Mouse (Mus musculus) adrenal gland, postnatal 10 days (tissue): ENCODE measurements around the gene Ern2. TPM values are rescaled to one million over a fixed set of nuclear protein-coding genes. Genes with fewer than 3 reads are reported as not detected.
A peak's percentile ranks its signal among the peaks of the same experiment; 100 is the strongest.

Source experiments
- DNase-seq: peaks from one replicate; pipeline ENCODE4 v3.0.0; 2021; ENCODE audit warnings: mixed read lengths
- total RNA-seq, 2 experiments: library from RNA; stranded (reverse); gene quantifications; 2 replicates each; pipeline ENCODE4 v1.2.3; 2021

Gene Ern2
- total RNA-seq, 2 experiments from 2014 or later, result 0.09 TPM; not detected in 1

DNA sequence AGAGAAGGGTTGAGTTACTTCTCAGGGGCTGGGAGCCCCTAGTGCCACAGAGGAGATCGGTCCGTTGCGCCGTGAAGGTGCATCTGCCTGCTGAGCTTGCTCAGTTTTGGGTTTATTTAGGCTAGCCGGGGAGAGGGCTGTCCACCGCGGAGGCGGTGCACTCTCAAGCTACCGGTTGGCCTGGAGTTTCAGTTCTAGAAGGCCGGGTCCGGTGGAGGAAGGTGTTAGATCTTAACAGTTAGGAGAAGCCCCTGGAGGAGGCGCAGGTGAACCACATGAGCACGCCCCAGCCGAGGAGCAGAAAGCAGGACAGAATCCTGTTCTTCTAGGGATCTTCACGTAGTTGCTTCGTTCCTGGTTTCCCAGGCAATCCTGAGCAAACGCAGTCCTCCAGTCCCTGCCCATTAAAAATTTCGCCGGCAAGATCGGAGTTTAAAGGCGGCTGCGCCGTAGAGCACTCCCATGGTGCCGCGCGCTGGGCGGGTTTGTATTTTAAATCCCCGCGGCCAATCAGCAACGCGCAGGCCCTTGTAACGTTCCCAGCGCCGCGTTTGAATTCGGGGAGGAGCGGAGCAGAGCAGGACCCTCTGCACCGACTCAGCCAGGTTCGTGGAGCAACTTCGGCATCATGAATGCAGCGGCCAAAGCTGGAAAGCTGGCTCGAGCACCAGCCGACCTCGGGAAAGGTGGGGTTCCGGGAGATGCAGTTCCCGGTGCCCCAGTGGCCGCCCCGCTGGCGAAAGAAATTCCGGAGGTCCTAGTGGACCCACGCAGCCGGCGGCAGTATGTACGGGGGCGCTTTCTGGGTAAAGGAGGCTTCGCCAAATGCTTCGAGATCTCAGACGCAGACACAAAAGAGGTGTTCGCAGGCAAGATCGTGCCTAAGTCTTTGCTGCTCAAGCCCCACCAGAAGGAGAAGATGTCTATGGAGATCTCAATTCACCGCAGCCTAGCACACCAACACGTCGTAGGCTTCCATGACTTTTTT lies 26.8 kb downstream of the Ern2 start, which contains the start of gene Plk1:
Gene Plk1, plus strand, starts transcription at position 525 of the 988 bp plus-strand sequence.
- peak; percentile 89 for DNase-seq

DNA sequence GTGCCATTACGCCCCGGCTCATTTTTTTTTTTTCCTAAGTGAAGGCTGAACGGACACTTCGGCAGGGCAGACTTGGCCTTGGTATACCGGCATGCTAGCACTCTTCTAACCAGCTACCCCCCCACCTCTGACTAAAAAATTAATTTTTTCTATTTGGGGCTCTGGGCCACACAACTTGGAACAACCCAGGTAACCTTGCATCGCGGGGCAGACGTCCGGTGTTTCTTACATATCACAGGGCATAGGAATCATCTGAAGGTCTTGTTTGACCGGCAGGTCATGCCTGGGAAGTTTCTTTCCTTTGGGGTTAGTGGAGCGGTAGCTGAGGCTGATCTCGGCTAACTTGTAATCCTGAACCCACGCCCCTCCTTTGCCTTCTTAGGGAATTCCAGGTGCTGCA lies 27.5 kb downstream of the Ern2 start:
- peak; percentile 8 for DNase-seq

GRCm38 (mm10) chr7:122152473-122152872 lies 33.5 kb downstream of the Ern2 start:
- DNase-seq, result no peak

GRCm38 (mm10) chr7:122140991-122141390 lies 45.0 kb downstream of the Ern2 start:
- DNase-seq, result no peak

DNA sequence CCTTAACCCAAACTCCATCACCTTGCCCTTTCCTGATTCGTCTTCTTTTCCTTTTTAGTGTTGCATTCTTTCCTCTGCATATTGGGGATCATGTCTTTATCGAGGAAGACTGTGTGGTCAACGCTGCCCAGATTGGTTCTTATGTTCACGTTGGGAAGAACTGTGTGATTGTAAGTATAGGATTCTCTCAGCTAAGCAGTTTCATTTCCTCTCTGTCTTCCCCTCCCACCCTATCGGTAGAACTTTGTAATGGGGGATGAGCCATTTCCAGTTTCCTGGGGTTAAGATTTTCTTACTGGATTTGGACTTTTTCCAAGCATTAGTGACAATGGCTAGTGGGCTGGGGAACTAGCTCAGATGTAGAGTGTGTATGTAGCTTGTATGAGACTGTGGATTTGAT lies 47.8 kb downstream of the Ern2 start:
- DNase-seq, result no peak

DNA sequence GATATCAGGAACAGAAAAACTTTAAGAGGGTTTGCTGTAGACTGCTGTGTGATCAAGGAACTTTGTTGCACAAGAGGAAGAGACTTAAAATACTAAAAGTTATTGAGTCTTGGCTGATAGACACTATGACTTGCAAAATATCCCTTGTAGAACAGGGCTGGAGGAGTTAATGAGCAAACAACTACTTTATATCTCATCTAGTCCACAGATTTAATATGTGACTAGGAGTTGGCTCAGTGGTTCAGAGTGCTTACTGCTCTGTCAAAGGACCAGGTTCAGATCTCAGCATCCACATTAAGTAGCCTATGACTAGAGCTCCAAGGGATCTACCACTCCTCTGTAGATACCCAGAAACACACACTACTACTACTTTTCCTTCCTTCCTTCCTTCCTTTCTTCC lies 48.9 kb downstream of the Ern2 start:
- DNase-seq, result no peak

- no peak for DNase-seq
Measured at GRCm38 (mm10) chr7:122135070-122135469, 50.9 kb downstream of the Ern2 start.

DNA sequence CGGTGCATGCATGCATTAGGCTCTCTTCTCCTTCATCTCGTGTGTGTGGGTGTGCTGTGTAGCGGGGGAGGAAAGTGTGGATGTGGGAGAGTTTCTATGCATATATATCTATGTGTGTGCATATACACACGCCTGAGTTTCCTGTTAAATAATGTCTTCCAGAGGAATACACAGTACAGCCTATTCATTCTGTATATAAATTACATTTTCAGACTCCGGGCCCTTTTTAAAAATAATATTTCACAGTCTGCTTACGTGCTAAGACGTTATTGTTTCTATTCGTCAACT lies 52.7 kb downstream of the Ern2 start:
- DNase-seq, result no peak

GRCm38 (mm10) chr7:122132497-122133337 lies 53.3 kb downstream of the Ern2 start, which contains the start of the genes Palb2 and Dctn5:
Palb2 (minus strand) TSS chr7:122132985.
Dctn5 (plus strand) TSS chr7:122133041.
- DNase-seq, result peak; percentile 99

DNA sequence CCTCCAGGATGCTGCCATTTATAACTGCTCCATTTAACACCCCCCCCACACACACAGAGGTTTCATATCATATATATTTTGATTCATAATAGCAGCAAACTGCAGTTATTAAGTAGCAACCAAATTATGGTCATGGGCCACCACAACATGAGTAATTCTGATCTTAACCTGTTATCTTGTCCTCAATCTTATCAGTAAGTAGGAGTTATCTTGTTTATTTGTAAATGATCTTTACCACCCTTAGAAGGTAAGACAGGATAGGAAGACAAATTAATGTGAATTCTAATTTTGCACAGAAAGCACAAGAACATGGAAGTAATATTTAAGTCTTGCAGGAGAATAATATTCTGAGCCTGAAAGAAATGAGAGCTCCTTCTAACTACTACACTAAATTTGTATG lies 54.2 kb downstream of the Ern2 start:
- DNase-seq, result no peak

DNA sequence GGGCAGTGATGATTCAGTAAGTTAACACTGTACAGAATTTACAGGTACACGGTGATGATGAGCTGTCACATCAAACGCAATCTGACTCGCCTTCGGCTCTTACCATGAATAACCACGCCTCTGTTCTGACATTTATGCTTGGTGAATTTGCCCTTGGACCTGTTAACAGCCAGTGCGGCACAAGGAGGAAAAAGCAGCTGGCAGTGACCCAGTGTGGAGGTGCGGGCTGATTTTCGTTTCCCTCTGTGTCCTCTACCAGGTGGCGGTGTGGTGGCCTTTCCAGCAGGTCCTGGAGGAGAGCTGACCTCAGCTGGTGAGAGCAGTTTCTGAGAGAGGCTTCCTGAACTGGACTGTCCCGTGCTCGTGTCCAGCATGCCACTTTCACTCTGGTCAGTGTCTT lies 59.1 kb downstream of the Ern2 start:
- no peak for DNase-seq

DNA sequence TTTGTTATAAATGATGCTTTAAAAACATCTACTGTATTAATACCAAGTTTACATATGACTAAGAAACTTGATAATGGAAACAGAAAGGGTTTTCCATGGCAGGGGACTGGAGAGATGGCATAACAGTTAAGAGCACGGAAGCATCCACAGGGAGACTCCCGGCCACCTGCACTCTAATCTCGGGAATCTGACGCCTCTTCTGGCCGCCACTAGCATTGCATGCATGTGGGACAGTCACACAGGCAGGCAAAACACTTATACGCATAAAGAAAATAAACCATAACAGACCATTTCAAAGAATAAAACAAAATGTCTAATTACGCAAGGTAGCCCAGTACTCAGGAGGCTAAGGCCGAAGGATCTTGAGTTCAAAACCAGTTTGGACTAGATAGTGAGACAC lies 60.4 kb downstream of the Ern2 start:
- no peak for DNase-seq

DNA sequence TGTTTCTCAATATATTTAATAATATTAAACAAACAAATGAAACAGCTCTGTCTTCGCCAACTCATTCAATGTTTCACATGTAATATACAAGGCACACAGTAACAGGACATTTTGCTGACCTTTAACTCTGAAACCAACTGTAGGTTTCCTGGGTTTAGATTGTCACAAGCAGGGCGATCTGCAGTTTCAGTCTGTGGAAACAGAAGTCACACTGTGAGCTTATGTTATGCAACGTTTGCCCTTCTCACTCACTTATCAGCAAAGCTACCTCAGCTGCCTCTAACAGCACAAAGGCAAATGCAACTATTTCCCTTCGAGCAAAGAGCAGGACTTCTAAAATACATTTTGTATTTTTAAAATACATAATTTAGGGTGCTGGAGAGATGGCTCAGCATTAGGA lies 62.5 kb downstream of the Ern2 start:
- no peak for DNase-seq

Other genes starting within 250 kb of the Ern2 start
- gene Cog7, start 204.5 kb downstream of the Ern2 start, total RNA-seq, result 10 to 100 TPM; 24.3 to 25.3 TPM
- 10 to 100 TPM; 21.4 to 28.1 TPM for gene Gga2, start 165.0 kb downstream of the Ern2 start, total RNA-seq
- gene Ubfd1, start 119.0 kb downstream of the Ern2 start, total RNA-seq, result 10 to 100 TPM; 41.5 to 43.0 TPM
- gene Ears2, start 118.9 kb downstream of the Ern2 start, total RNA-seq, result 10 to 100 TPM; 19.3 to 21.7 TPM
- 1,000 to 10,000 TPM in 1 of 2 experiments, 100 to 1,000 TPM in 1; 951 to 1,021 TPM for gene Ndufab1, start 84.3 kb downstream of the Ern2 start, total RNA-seq
- gene Palb2, start 53.2 kb downstream of the Ern2 start, total RNA-seq, result 1 to 10 TPM; 2.7 to 4.3 TPM
- gene Dctn5, start 53.2 kb downstream of the Ern2 start, total RNA-seq, result 10 to 100 TPM; 53.0 to 59.0 TPM
- 10 to 100 TPM; 14.2 to 16.7 TPM for gene Plk1, start 26.8 kb downstream of the Ern2 start, total RNA-seq
- 1 to 10 TPM; 4.8 to 7.2 TPM for gene Chp2, start 33.3 kb upstream of the Ern2 start, total RNA-seq
- gene Prkcb, start 102.5 kb upstream of the Ern2 start, total RNA-seq, result 10 to 100 TPM; 13.4 to 13.5 TPM